Mouse (Mus musculus) heart, postnatal 0 days (tissue): Measurements from ENCODE around the gene Tubb5.

Experiments
- CTCF ChIP-seq: IDR thresholded peaks from 2 replicates; pipeline ENCODE4 v1.5.1; 2016; ENCODE audit warnings: antibody characterized with exemption, control low read depth, low read depth
- EP300 ChIP-seq: IDR thresholded peaks from 2 replicates; pipeline ENCODE4 v1.6.1; 2016; ENCODE audit warnings: antibody characterized with exemption, low read depth

DNA sequence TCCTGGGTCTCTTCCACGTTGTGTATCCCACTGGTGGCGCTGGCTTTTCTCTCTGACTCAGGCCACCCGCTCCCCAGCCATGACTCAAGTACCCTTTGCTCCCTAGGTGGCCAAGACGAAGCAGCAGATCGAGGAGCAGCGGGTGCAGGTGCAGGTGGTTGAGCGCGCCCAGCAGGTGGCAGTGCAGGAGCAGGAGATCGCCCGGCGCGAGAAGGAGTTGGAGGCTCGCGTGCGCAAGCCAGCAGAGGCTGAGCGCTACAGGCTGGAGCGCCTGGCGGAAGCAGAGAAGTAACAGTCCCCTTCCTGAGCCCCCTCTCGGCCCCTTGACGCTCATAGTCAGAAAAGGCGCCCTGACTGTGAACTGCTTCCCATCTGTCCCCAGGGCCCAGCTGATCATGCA is 8.4 kb downstream of the Tubb5 start:
- TF ChIP-seq CTCF (peak; percentile 92), EP300 (no peak)
